Mouse (Mus musculus) right cerebral cortex, postnatal 14 days (tissue): ENCODE data around the gene Arhgef2.

Experiments used
- DNase-seq: peaks from one replicate; pipeline ENCODE4 v3.0.0; 2022

Arhgef2 gene

GRCm38 (mm10) chr3:88684980-88685941, 79.5 kb downstream of the Arhgef2 start, which contains the start of gene Khdc4:
Gene Khdc4 (plus strand): TSS chr3:88685803.
- DNase-seq, result peak; percentile 95

GRCm38 (mm10) chr3:88685958-88686451, 80.2 kb downstream of the Arhgef2 start:
- peak; percentile 57 for DNase-seq

- no peak for DNase-seq
Measured at GRCm38 (mm10) chr3:88686734-88687611, 81.2 kb downstream of the Arhgef2 start.

- DNase-seq, result no peak
Measured at GRCm38 (mm10) chr3:88689079-88689478, 83.3 kb downstream of the Arhgef2 start.

- DNase-seq, result no peak
Measured at GRCm38 (mm10) chr3:88695545-88695944, 89.8 kb downstream of the Arhgef2 start.
